Mouse (Mus musculus) C2C12 (cell line): ENCODE results near the gene Wfdc16.

Experiments
- CTCF ChIP-seq: IDR thresholded peaks from one replicate; pipeline ENCODE4 v1.5.1; 2011; ENCODE audit not compliant: control insufficient read depth, insufficient read depth, insufficient read length
- MAX ChIP-seq: IDR thresholded peaks from one replicate; pipeline ENCODE4 v1.6.1; 2011; ENCODE audit warnings: mild to moderate bottlenecking, control low read depth
- USF1 ChIP-seq: IDR thresholded peaks from one replicate; pipeline ENCODE4 v1.6.1; 2011; ENCODE audit warnings: low read depth, mild to moderate bottlenecking, control low read depth, moderate library complexity

DNA sequence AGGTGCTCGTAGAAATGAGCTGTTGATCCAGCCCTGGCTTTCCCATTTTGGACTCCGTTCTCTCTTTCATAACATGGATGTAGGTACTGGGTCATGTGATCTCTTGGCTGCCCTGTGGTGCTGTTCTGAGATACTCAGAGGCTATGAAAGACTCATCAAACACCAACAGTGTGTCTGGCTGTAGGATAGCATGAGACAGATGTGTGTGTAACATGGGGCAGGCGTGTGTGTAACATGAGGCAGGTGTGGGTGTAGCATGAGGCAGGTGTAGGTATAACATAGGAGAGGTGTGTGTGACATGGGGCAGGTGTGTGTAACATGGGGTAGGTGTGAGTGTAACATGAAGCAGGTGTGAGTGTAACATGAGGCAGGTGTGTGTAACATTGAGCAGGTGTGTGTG lies 23.2 kb downstream of the Wfdc16 start:
- no peak for TF ChIP-seq CTCF
- no peak for TF ChIP-seq MAX
- no peak for TF ChIP-seq USF1
